Mouse (Mus musculus): ENCODE data around the gene Nmu. TPM values are rescaled to one million over a fixed set of nuclear protein-coding genes. Genes with fewer than 3 reads are reported as not detected.

Nmu gene
- polyA plus RNA-seq, 1 experiment: not detected

GRCm38 (mm10) chr5:76321249-76322196, 42.1 kb downstream of the Nmu start:
- Histone ChIP-seq H3K27ac (ENCODE audit: insufficient read depth, low read length) (no peak overlapping the region), H3K4me1 (ENCODE audit: control insufficient read depth, insufficient read depth, insufficient read length) (no peaks in the 10 kb centered on the region), H3K27me3 (ENCODE audit: control insufficient read depth, insufficient read depth, low read length) (no peaks in the 10 kb centered on the region), H3K4me3 (ENCODE audit: extremely low read depth, insufficient read depth, insufficient read length) (no peak overlapping the region), H3K36me3 (ENCODE audit: control insufficient read depth, insufficient read depth, low read length) (no peaks in the 10 kb centered on the region)
- no peak for TF ChIP-seq POLR2A (IDR thresholded peaks at IDR 0.05; ENCODE audit: low read depth, low read length)
- no peak for TF ChIP-seq CTCF (IDR thresholded peaks at IDR 0.05; ENCODE audit: extremely low read depth, insufficient read depth, insufficient read length, insufficient replicate concordance)
- 84% methylated on average over 11 of the region's 11 CpGs for WGBS
- DNase-seq (ENCODE audit: low read depth in 1 of 2, low spot score in 2 of 2): no peak

GRCm38 (mm10) chr5:76308206-76308605, 55.4 kb downstream of the Nmu start:
- H3K4me1 ChIP-seq (ENCODE audit: control insufficient read depth, insufficient read depth, insufficient read length): no peaks in the 10 kb centered on the region; the same call in none of the 2 replicates
- H3K36me3 ChIP-seq (ENCODE audit: control insufficient read depth, insufficient read depth, low read length): no peaks in the 10 kb centered on the region
- no peak for TF ChIP-seq POLR2A (IDR thresholded peaks at IDR 0.05; ENCODE audit: low read depth, low read length)
- TF ChIP-seq CTCF (IDR thresholded peaks at IDR 0.05; ENCODE audit: extremely low read depth, insufficient read depth, insufficient read length, insufficient replicate concordance): no peak
- DNase-seq (ENCODE audit: low read depth in 1 of 2, low spot score in 2 of 2): no peak
- no peaks in the 10 kb centered on the region for H3K27me3 ChIP-seq (ENCODE audit: control insufficient read depth, insufficient read depth, low read length)
- 66% methylated on average over 2 of the region's 2 CpGs for WGBS
- H3K27ac ChIP-seq (ENCODE audit: insufficient read depth, low read length): no peak overlapping the region
- no peak overlapping the region for H3K4me3 ChIP-seq (ENCODE audit: extremely low read depth, insufficient read depth, insufficient read length)

- 84% methylated on average over 3 of the region's 3 CpGs for WGBS
- H3K36me3 ChIP-seq (ENCODE audit: control insufficient read depth, insufficient read depth, low read length): no peaks in the 10 kb centered on the region
- TF ChIP-seq CTCF (IDR thresholded peaks at IDR 0.05; ENCODE audit: extremely low read depth, insufficient read depth, insufficient read length, insufficient replicate concordance): no peak
- TF ChIP-seq POLR2A (IDR thresholded peaks at IDR 0.05; ENCODE audit: low read depth, low read length): no peak
- DNase-seq (ENCODE audit: low read depth in 1 of 2, low spot score in 2 of 2): no peak
- H3K27me3 ChIP-seq (ENCODE audit: control insufficient read depth, insufficient read depth, low read length): no peaks in the 10 kb centered on the region
- no peak overlapping the region for H3K27ac ChIP-seq (ENCODE audit: insufficient read depth, low read length)
- H3K4me3 ChIP-seq (ENCODE audit: extremely low read depth, insufficient read depth, insufficient read length): no peak overlapping the region
- H3K4me1 ChIP-seq (ENCODE audit: control insufficient read depth, insufficient read depth, insufficient read length): no peaks in the 10 kb centered on the region; the same call in none of the 2 replicates
Measured at GRCm38 (mm10) chr5:76306261-76306660, 57.3 kb downstream of the Nmu start.

- DNase-seq (ENCODE audit: low read depth in 1 of 2, low spot score in 2 of 2): no peak
- TF ChIP-seq POLR2A (IDR thresholded peaks at IDR 0.05; ENCODE audit: low read depth, low read length) (no peak), CTCF (IDR thresholded peaks at IDR 0.05; ENCODE audit: extremely low read depth, insufficient read depth, insufficient read length, insufficient replicate concordance) (no peak)
- Histone ChIP-seq H3K4me3 (ENCODE audit: extremely low read depth, insufficient read depth, insufficient read length) (no peak overlapping the region), H3K4me1 (ENCODE audit: control insufficient read depth, insufficient read depth, insufficient read length) (no peaks in the 10 kb centered on the region; the same call in none of the 2 replicates), H3K36me3 (ENCODE audit: control insufficient read depth, insufficient read depth, low read length) (no peaks in the 10 kb centered on the region), H3K27ac (ENCODE audit: insufficient read depth, low read length) (no peak overlapping the region), H3K27me3 (ENCODE audit: control insufficient read depth, insufficient read depth, low read length) (no peaks in the 10 kb centered on the region)
- WGBS: 28% methylated on average over 8 of the region's 8 CpGs
Measured at GRCm38 (mm10) chr5:76305616-76306015, 58.0 kb downstream of the Nmu start.

GRCm38 (mm10) chr5:76304452-76305341, 58.9 kb downstream of the Nmu start, which contains the start of gene Clock:
Gene Clock, minus strand, starts transcription at chr5:76304792.
- Histone ChIP-seq H3K36me3 (ENCODE audit: control insufficient read depth, insufficient read depth, low read length) (no peaks in the 10 kb centered on the region), H3K4me3 (ENCODE audit: extremely low read depth, insufficient read depth, insufficient read length) (peak within 1 kb of the TSS; percentile 96), H3K4me1 (ENCODE audit: control insufficient read depth, insufficient read depth, insufficient read length) (no peaks in the 10 kb centered on the region; the same call in none of the 2 replicates), H3K27me3 (ENCODE audit: control insufficient read depth, insufficient read depth, low read length) (no peaks in the 10 kb centered on the region), H3K27ac (ENCODE audit: insufficient read depth, low read length) (peak within 1 kb of the TSS; percentile 88)
- under 1% methylated on average over 85 of the region's 104 CpGs for WGBS
- DNase-seq (ENCODE audit: low read depth in 1 of 2, low spot score in 2 of 2): peak; percentile 52 to 83
- TF ChIP-seq CTCF (IDR thresholded peaks at IDR 0.05; ENCODE audit: extremely low read depth, insufficient read depth, insufficient read length, insufficient replicate concordance) (no peak), POLR2A (IDR thresholded peaks at IDR 0.05; ENCODE audit: low read depth, low read length) (no peak; the same call in 1 of the 2 replicates)

GRCm38 (mm10) chr5:76303745-76304451, 59.7 kb downstream of the Nmu start:
- H3K4me1 ChIP-seq (ENCODE audit: control insufficient read depth, insufficient read depth, insufficient read length): no peaks in the 10 kb centered on the region; the same call in none of the 2 replicates
- 1% methylated on average over 95 of the region's 100 CpGs for WGBS
- peak overlapping the region; percentile 88 for H3K27ac ChIP-seq (ENCODE audit: insufficient read depth, low read length)
- DNase-seq (ENCODE audit: low read depth in 1 of 2, low spot score in 2 of 2): peak; percentile 22 to 60
- no peaks in the 10 kb centered on the region for H3K36me3 ChIP-seq (ENCODE audit: control insufficient read depth, insufficient read depth, low read length)
- H3K4me3 ChIP-seq (ENCODE audit: extremely low read depth, insufficient read depth, insufficient read length): peak overlapping the region; percentile 96
- H3K27me3 ChIP-seq (ENCODE audit: control insufficient read depth, insufficient read depth, low read length): no peaks in the 10 kb centered on the region
- TF ChIP-seq CTCF (IDR thresholded peaks at IDR 0.05; ENCODE audit: extremely low read depth, insufficient read depth, insufficient read length, insufficient replicate concordance) (no peak), POLR2A (IDR thresholded peaks at IDR 0.05; ENCODE audit: low read depth, low read length) (no peak)

All from spleen, adult 2 months (tissue).